Mouse (Mus musculus) limb, embryonic 11.5 days (tissue): ENCODE data around the gene Hmox2. TPM values are rescaled to one million over a fixed set of nuclear protein-coding genes. Genes with fewer than 3 reads are reported as not detected.

ENCODE experiments used
- ATAC-seq: fragments of 200-750 bp; cut with Nextera tagmentation; 2 replicates; pipeline ENCODE4 v1.8.0; 2017; ENCODE audit warnings: low read depth; ENCODE audit not compliant: insufficient number of reproducible peaks, low FRiP score, low TSS enrichment
- DNase-seq: peaks from one replicate; pipeline ENCODE4 v3.0.0-alpha.2; 2015; ENCODE audit warnings: low spot score
- H3K27ac ChIP-seq: fragments of 300-500 bp; sonication (generic); replicated peaks from 2 replicates; pipeline ENCODE4 v1.5.1; 2014; ENCODE audit warnings: low read depth, mild to moderate bottlenecking, low read length
- H3K27me3 ChIP-seq: fragments of 300-500 bp; sonication (generic); 2 replicates; pipeline ENCODE4 v1.6.1; 2014; ENCODE audit warnings: mild to moderate bottlenecking, low read length, mixed read lengths; ENCODE audit not compliant: control insufficient read depth, insufficient read depth
- H3K36me3 ChIP-seq: fragments of 300-500 bp; sonication (generic); 2 replicates; pipeline ENCODE4 v1.6.1; 2014; ENCODE audit warnings: mild to moderate bottlenecking, low read length, moderate library complexity, mixed read lengths; ENCODE audit not compliant: control insufficient read depth, insufficient read depth
- H3K4me1 ChIP-seq: fragments of 300-500 bp; sonication (generic); 2 replicates; pipeline ENCODE4 v1.6.1; 2014; ENCODE audit warnings: low read length, mixed read lengths; ENCODE audit not compliant: control insufficient read depth, insufficient read depth
- H3K4me2 ChIP-seq: fragments of 300-500 bp; sonication (generic); 2 replicates; pipeline ENCODE4 v1.6.1; 2014; ENCODE audit warnings: low read depth, mild to moderate bottlenecking, moderate library complexity; ENCODE audit not compliant: severe bottlenecking
- H3K4me3 ChIP-seq: fragments of 300-500 bp; sonication (generic); 2 replicates; pipeline ENCODE4 v1.5.1; 2014; ENCODE audit warnings: low read depth, low read length
- H3K9ac ChIP-seq: fragments of 300-500 bp; sonication (generic); 2 replicates; pipeline ENCODE4 v1.6.1; 2014; ENCODE audit warnings: mild to moderate bottlenecking, low read length
- H3K9me3 ChIP-seq: fragments of 300-500 bp; sonication (generic); 2 replicates; pipeline ENCODE4 v1.6.1; 2016; ENCODE audit warnings: low read length; ENCODE audit not compliant: control insufficient read depth
- WGBS: fragments of 180-500 bp; shearing (Covaris S2); extraction: QIAGEN DNeasy Blood & Tissue Kit; methylation state at CpG from one replicate; pipeline ENCODE4 v1.1.7; 2014; 5-methylcytosine and 5-hydroxymethylcytosine counted together
- polyA plus RNA-seq: library from polyadenylated mRNA; unstranded; fragments of >200 nt; fragmentation: Nextera tagmentation; extraction: Ambion mirVana; gene quantifications from 2 replicates; pipeline ENCODE4 v1.2.1, GENCODE M21; 2014

Hmox2 gene
- polyA plus RNA-seq, 1 experiment from 2014 or later = 111 TPM

- no peaks in the 10 kb centered on the region for H3K27me3 ChIP-seq
- peaks cover 4% of the 10 kb centered on the region; the same call in 1 of the 2 replicates for H3K4me1 ChIP-seq
- ATAC-seq (no peak), DNase-seq (no peak)
- H3K27ac ChIP-seq = no peak overlapping the region
- H3K9me3 ChIP-seq = no peaks in the 10 kb centered on the region
- peak overlapping the region; percentile 64 for H3K4me3 ChIP-seq
- WGBS = 75% methylated on average over 3 of the region's 3 CpGs
- peaks cover 10% of the 10 kb centered on the region for H3K36me3 ChIP-seq
- peak overlapping the region; percentile 52 for H3K4me2 ChIP-seq
- H3K9ac ChIP-seq = peak overlapping the region; percentile 27; the same call in 1 of the 2 replicates
Measured at GRCm38 (mm10) chr16:4717866-4718265, 8.3 kb upstream of the Hmox2 start.

- Histone ChIP-seq H3K36me3 (peaks cover 9% of the 10 kb centered on the region), H3K27me3 (no peaks in the 10 kb centered on the region), H3K9me3 (no peaks in the 10 kb centered on the region), H3K4me2 (peak within 1 kb of the TSS; percentile 52), H3K9ac (peak within 1 kb of the TSS; percentile 90), H3K4me3 (peak within 1 kb of the TSS; percentile 64), H3K4me1 (peaks cover 4% of the 10 kb centered on the region; the same call in 1 of the 2 replicates), H3K27ac (peak within 1 kb of the TSS; percentile 93)
- peak; percentile 85 for DNase-seq
- ATAC-seq = peak; percentile 88
- WGBS = 15% methylated on average over 33 of the region's 33 CpGs
Measured at GRCm38 (mm10) chr16:4718753-4719518, 7.2 kb upstream of the Hmox2 start, which contains the start of gene Nmral1. Nmral1 (minus strand) TSS chr16:4719356.

- H3K9me3 ChIP-seq = no peaks in the 10 kb centered on the region
- H3K4me2 ChIP-seq = no peak overlapping the region
- ATAC-seq (no peak), DNase-seq (no peak)
- WGBS = 84% methylated on average over 7 of the region's 7 CpGs
- H3K36me3 ChIP-seq = no peaks in the 10 kb centered on the region
- H3K4me1 ChIP-seq = peaks cover 8% of the 10 kb centered on the region
- H3K27me3 ChIP-seq = no peaks in the 10 kb centered on the region
- no peak overlapping the region for H3K9ac ChIP-seq
- H3K4me3 ChIP-seq = no peak overlapping the region
- no peak overlapping the region for H3K27ac ChIP-seq
Measured at GRCm38 (mm10) chr16:4722128-4722914, 3.8 kb upstream of the Hmox2 start.

- Histone ChIP-seq H3K4me1 (peaks cover 4% of the 10 kb centered on the region), H3K4me2 (no peak overlapping the region), H3K27ac (no peak overlapping the region), H3K4me3 (no peak overlapping the region), H3K9me3 (no peaks in the 10 kb centered on the region), H3K27me3 (no peaks in the 10 kb centered on the region), H3K9ac (no peak overlapping the region), H3K36me3 (no peaks in the 10 kb centered on the region)
- ATAC-seq = no peak
- no peak for DNase-seq
- WGBS = 75% methylated on average over 3 of the region's 3 CpGs
Measured at GRCm38 (mm10) chr16:4722915-4723209, 3.3 kb upstream of the Hmox2 start.

- H3K27ac ChIP-seq = no peak overlapping the region
- no peak overlapping the region for H3K4me2 ChIP-seq
- no peaks in the 10 kb centered on the region for H3K9me3 ChIP-seq
- WGBS = 85% methylated on average over 4 of the region's 4 CpGs
- no peak overlapping the region for H3K9ac ChIP-seq
- H3K27me3 ChIP-seq = no peaks in the 10 kb centered on the region
- no peaks in the 10 kb centered on the region for H3K36me3 ChIP-seq
- ATAC-seq (no peak), DNase-seq (no peak)
- peaks cover 4% of the 10 kb centered on the region for H3K4me1 ChIP-seq
- no peak overlapping the region for H3K4me3 ChIP-seq
Measured at GRCm38 (mm10) chr16:4725266-4725665, 895 bp upstream of the Hmox2 start.

- Histone ChIP-seq H3K4me3 (peak overlapping the region; percentile 82), H3K4me1 (peaks cover 4% of the 10 kb centered on the region), H3K9me3 (no peaks in the 10 kb centered on the region), H3K27me3 (no peaks in the 10 kb centered on the region), H3K36me3 (no peaks in the 10 kb centered on the region), H3K9ac (peak overlapping the region; percentile 82), H3K27ac (peak overlapping the region; percentile 69), H3K4me2 (peak overlapping the region; percentile 85)
- under 1% methylated on average over 40 of the region's 40 CpGs for WGBS
- ATAC-seq (peak; percentile 9), DNase-seq (no peak)
Measured at GRCm38 (mm10) chr16:4726528-4727128, 467 bp downstream of the Hmox2 start.

- H3K9ac ChIP-seq = no peak overlapping the region
- 88% methylated on average over 1 of the region's 1 CpGs for WGBS
- no peak for ATAC-seq
- peaks cover 4% of the 10 kb centered on the region for H3K4me1 ChIP-seq
- no peak overlapping the region for H3K4me2 ChIP-seq
- no peak overlapping the region for H3K27ac ChIP-seq
- H3K9me3 ChIP-seq = no peaks in the 10 kb centered on the region
- no peak for DNase-seq
- no peaks in the 10 kb centered on the region for H3K27me3 ChIP-seq
- no peak overlapping the region for H3K4me3 ChIP-seq
- no peaks in the 10 kb centered on the region for H3K36me3 ChIP-seq
Measured at GRCm38 (mm10) chr16:4727526-4727925, 1.4 kb downstream of the Hmox2 start.

- Histone ChIP-seq H3K9me3 (no peaks in the 10 kb centered on the region), H3K4me2 (no peak overlapping the region), H3K4me1 (peaks cover 4% of the 10 kb centered on the region), H3K27ac (no peak overlapping the region), H3K9ac (no peak overlapping the region), H3K27me3 (no peaks in the 10 kb centered on the region), H3K36me3 (no peaks in the 10 kb centered on the region), H3K4me3 (no peak overlapping the region)
- 71% methylated on average over 1 of the region's 1 CpGs for WGBS
- no peak for DNase-seq
- ATAC-seq = no peak
Measured at GRCm38 (mm10) chr16:4727963-4728362, 1.8 kb downstream of the Hmox2 start.
